ENCODE assay signal across 9 mouse cellular contexts in genomic region chr15:78845321-78845720, GRCm38 (mm10). TPM values are rescaled to one million over a fixed set of nuclear protein-coding genes. Genes with fewer than 3 reads are reported as not detected.
DNase-seq lines count a peak whose midpoint lies in the region; ATAC-seq and TF ChIP-seq lines count a peak whose summit lies in the region.
"Had no signal": no experiment of that assay in that cellular context is flagged by ENCODE, and none has a peak within 500 bp of the region (broad histone marks: within the 10 kb centered on the region; RNA-seq: fewer than 3 reads in every experiment).

No protein-coding gene starts in this region.

- peaks cover 21% of the 10 kb centered on the region for H3K36me3 ChIP-seq in intestine, embryonic 14.5 days (ENCODE audit: control insufficient read depth, insufficient read depth, low read length)

- TF ChIP-seq POLR2A in cortical plate, adult 2 months (IDR thresholded peaks at IDR 0.05; ENCODE audit: extremely low read depth, insufficient read depth, low read length): no peak

- peak overlapping the region; percentile 73 for H3K4me2 ChIP-seq in intestine, embryonic 14.5 days (ENCODE audit: low read length)

- H3K27ac ChIP-seq in gastrocnemius, adult 2 months: peak overlapping the region; percentile 98
- peak overlapping the region; percentile 79 for H3K27ac ChIP-seq in cortical plate, adult 2 months (ENCODE audit: insufficient read depth, low read length)
- peak overlapping the region; percentile 95 for H3K27ac ChIP-seq in intestine, embryonic 14.5 days (ENCODE audit: low read depth)

- H3K27me3 ChIP-seq in intestine, embryonic 14.5 days (replicated peaks; ENCODE audit: control insufficient read depth, insufficient read depth, low read length): no peaks in the 10 kb centered on the region

- TF ChIP-seq CTCF in gastrocnemius, adult 2 months (IDR thresholded peaks at IDR 0.05): no peak
- no peak for TF ChIP-seq CTCF in cortical plate, adult 2 months (IDR thresholded peaks at IDR 0.05; ENCODE audit: extremely low read depth, insufficient read depth, low read length)

- H3K4me3 ChIP-seq in gastrocnemius, adult 2 months: peak overlapping the region; percentile 87
- 0 out of 2 replicates have a peak overlapping the region, but pooled peaks have one; percentile 4 for H3K4me3 ChIP-seq in cortical plate, adult 2 months (ENCODE audit: insufficient read depth, low read length)
- peak overlapping the region; percentile 57; the same call in 1 of the 2 replicates for H3K4me3 ChIP-seq in intestine, embryonic 14.5 days (ENCODE audit: low read depth, low read length)
- H3K4me3 ChIP-seq: megakaryocyte, embryonic 14.5 days had no signal

- no peak for DNase-seq in gastrocnemius, adult 2 months
- no peak for DNase-seq in gastrocnemius, postnatal 10 days
- peak; percentile 67 for DNase-seq in intestine, embryonic 14.5 days (ENCODE audit: low spot score)
- peak; percentile 44 for DNase-seq in lung, postnatal 10 days
- DNase-seq in left cerebral cortex, adult 18-20 months (ENCODE audit: low spot score in 2 of 2): no peak
- DNase-seq in cerebellum, postnatal 36 days: no peak
- no peak for DNase-seq in testis, postnatal 14 days (ENCODE audit: low spot score)

- WGBS in intestine, embryonic 14.5 days: 64% methylated on average over 11 of the region's 11 CpGs

- H3K9me3 ChIP-seq in intestine, embryonic 14.5 days (ENCODE audit: control insufficient read depth, low read length): no peaks in the 10 kb centered on the region
- H3K9me3 ChIP-seq: megakaryocyte, embryonic 14.5 days had no signal

- intact Hi-C loops in gastrocnemius, adult 2 months (cut with DNase I): no loop called here

- ATAC-seq in intestine, embryonic 14.5 days (replicated peaks; ENCODE audit: low FRiP score, low TSS enrichment, low read depth): no peak

- H3K9ac ChIP-seq in intestine, embryonic 14.5 days (ENCODE audit: low read length): peak overlapping the region; percentile 91

- H3K4me1 ChIP-seq in cortical plate, adult 2 months (ENCODE audit: control insufficient read depth, insufficient read depth, low read length): no peaks in the 10 kb centered on the region
- H3K4me1 ChIP-seq in intestine, embryonic 14.5 days (replicated peaks; ENCODE audit: control insufficient read depth, insufficient read depth, low read length): peaks cover 31% of the 10 kb centered on the region

RNA-seq across cellular contexts. Expression of gene Cdc42ep1, which starts 2.9 kb away (rescaled TPM):
- total RNA-seq in gastrocnemius, adult 2 months (2021): 1 to 10 TPM; 8.5 to 10.0 TPM
- 10 to 100 TPM; 26.3 to 35.0 TPM for total RNA-seq in gastrocnemius, postnatal 10 days (2021)
- polyA plus RNA-seq in cortical plate, adult 2 months (2012; rRNA removed): 23.3 and 28.1 TPM in 2 replicates
- 44.9 and 45.7 TPM in 2 replicates for polyA plus RNA-seq in intestine, embryonic 14.5 days (2014; fragmentation: Nextera tagmentation; extraction: Ambion mirVana)
- total RNA-seq in left cerebral cortex, adult 18-20 months (2021): 10 to 100 TPM; 15.3 to 16.3 TPM

RNA-seq across cellular contexts. Expression of gene Lgals2, which starts 10.0 kb away (rescaled TPM):
- not detected for total RNA-seq in gastrocnemius, adult 2 months (2021)
- total RNA-seq in gastrocnemius, postnatal 10 days (2021): not detected
- 0.34 and 0.35 TPM in 2 replicates for polyA plus RNA-seq in cortical plate, adult 2 months (2012; rRNA removed)
- 776 and 848 TPM in 2 replicates for polyA plus RNA-seq in intestine, embryonic 14.5 days (2014; fragmentation: Nextera tagmentation; extraction: Ambion mirVana)
- total RNA-seq in left cerebral cortex, adult 18-20 months (2021): not detected

RNA-seq across cellular contexts. Expression of gene Gga1, which starts 31.7 kb away (rescaled TPM):
- 10 to 100 TPM; 43.1 to 45.7 TPM for total RNA-seq in gastrocnemius, adult 2 months (2021)
- total RNA-seq in gastrocnemius, postnatal 10 days (2021): 10 to 100 TPM; 31.1 to 33.8 TPM
- 72.6 and 73.0 TPM in 2 replicates for polyA plus RNA-seq in cortical plate, adult 2 months (2012; rRNA removed)
- polyA plus RNA-seq in intestine, embryonic 14.5 days (2014; fragmentation: Nextera tagmentation; extraction: Ambion mirVana): 38.1 and 44.4 TPM in 2 replicates
- 10 to 100 TPM; 64.6 to 67.2 TPM for total RNA-seq in left cerebral cortex, adult 18-20 months (2021)

RNA-seq across cellular contexts. Expression of gene Card10, which starts 42.5 kb away (rescaled TPM):
- total RNA-seq in gastrocnemius, adult 2 months (2021): 1 to 10 TPM; 6.1 to 6.8 TPM
- total RNA-seq in gastrocnemius, postnatal 10 days (2021): 10 to 100 TPM in 1 of 2 experiments, 1 to 10 TPM in 1; 9.3 to 11.3 TPM
- 4.7 and 5.2 TPM in 2 replicates for polyA plus RNA-seq in cortical plate, adult 2 months (2012; rRNA removed)
- polyA plus RNA-seq in intestine, embryonic 14.5 days (2014; fragmentation: Nextera tagmentation; extraction: Ambion mirVana): 7.3 and 8.6 TPM in 2 replicates
- 1 to 10 TPM; 4.8 to 4.9 TPM for total RNA-seq in left cerebral cortex, adult 18-20 months (2021)

RNA-seq across cellular contexts. Expression of gene Gm49510, which starts 54.1 kb away (rescaled TPM):
- under 1 TPM in 1 of 2 experiments, not detected in 1; 0.13 TPM for total RNA-seq in gastrocnemius, adult 2 months (2021)
- total RNA-seq in gastrocnemius, postnatal 10 days (2021): not detected
- 0.08 and 0.09 TPM in 2 replicates for polyA plus RNA-seq in cortical plate, adult 2 months (2012; rRNA removed)
- 0.62 and 0.86 TPM in 2 replicates for polyA plus RNA-seq in intestine, embryonic 14.5 days (2014; fragmentation: Nextera tagmentation; extraction: Ambion mirVana)
- total RNA-seq in left cerebral cortex, adult 18-20 months (2021): under 1 TPM in 1 of 2 experiments, not detected in 1; 0.52 TPM

Comparison
In these comparisons a context has a peak if more than half of its experiments do, and no peak if none do; other contexts are left out.
1. DNase-seq: peak in intestine, embryonic 14.5 days (single experiment) and lung, postnatal 10 days (single experiment); none in gastrocnemius, adult 2 months (single experiment), gastrocnemius, postnatal 10 days (single experiment), left cerebral cortex, adult 18-20 months (0 of 2), cerebellum, postnatal 36 days (0 of 2) and testis, postnatal 14 days (single experiment).
2. H3K4me3 ChIP-seq: peak in every context shown above with its lines; median percentile 87 in gastrocnemius, adult 2 months; 57 in intestine, embryonic 14.5 days; 4 in cortical plate, adult 2 months.
3. Peak in every context shown above with its lines, with median percentiles within 50 percentile points of each other: H3K27ac ChIP-seq.